Mouse (Mus musculus) cerebellum, postnatal 14 days (tissue): ENCODE measurements at regions not wholly inside any gene's neighbourhood (a gene's known extent, or its start where the extent isn't known, plus 50 kb on each side); places are given as distances from the start of the nearest gene placed in this dataset.

Experiments
- DNase-seq, 2 experiments: peaks; one replicate each; pipeline ENCODE4 v3.0.0; 2021; ENCODE audit warnings: mixed read lengths in 2 of 2

GRCm38 (mm10) chr7:124868133-124868603 is 576.3 kb upstream of the Kdm8 start:
- peak; percentile 21 to 50 for DNase-seq

GRCm38 (mm10) chr7:124868621-124869020 is 575.9 kb upstream of the Kdm8 start:
- no peak for DNase-seq

GRCm38 (mm10) chr7:124880771-124881170 is 563.7 kb upstream of the Kdm8 start:
- no peak for DNase-seq

GRCm38 (mm10) chr7:124907233-124907632 is 537.2 kb upstream of the Kdm8 start:
- DNase-seq = no peak

GRCm38 (mm10) chr7:124907662-124908296 is 536.7 kb upstream of the Kdm8 start:
- no peak for DNase-seq

- DNase-seq = no peak
Observed at GRCm38 (mm10) chr7:124914061-124914460, 530.4 kb upstream of the Kdm8 start.

GRCm38 (mm10) chr7:124914479-124914878 is 530.0 kb upstream of the Kdm8 start:
- DNase-seq = no peak

- no peak for DNase-seq
Observed at GRCm38 (mm10) chr7:124914972-124915371, 529.5 kb upstream of the Kdm8 start.

DNA sequence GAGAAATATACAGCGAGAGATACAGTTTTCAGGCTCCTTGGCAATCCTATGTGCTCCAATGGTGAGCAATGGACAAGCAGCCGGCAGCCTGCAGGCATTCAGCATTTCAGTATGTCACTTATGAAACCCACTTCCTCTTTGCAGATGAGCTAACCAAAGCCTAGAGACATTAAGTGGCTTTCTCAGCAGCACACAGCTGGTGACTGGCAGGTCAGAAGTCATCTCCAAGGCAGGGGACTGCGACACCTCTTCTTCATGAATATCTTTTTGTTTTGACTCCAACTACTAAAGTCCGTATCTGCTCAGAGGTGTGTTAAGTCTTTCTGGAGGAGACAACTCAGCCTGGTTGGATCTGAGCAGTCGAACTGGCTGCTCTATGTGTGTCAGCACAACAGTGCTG is 528.8 kb upstream of the Kdm8 start:
- DNase-seq = no peak

- DNase-seq = peak; percentile 13 to 22
Observed at GRCm38 (mm10) chr7:124917606-124918120, 526.8 kb upstream of the Kdm8 start.

- DNase-seq = no peak
Observed at GRCm38 (mm10) chr7:124922806-124923205, 521.7 kb upstream of the Kdm8 start.

GRCm38 (mm10) chr7:124933573-124933972 is 510.9 kb upstream of the Kdm8 start:
- DNase-seq = no peak

- DNase-seq = no peak
Observed at GRCm38 (mm10) chr7:124939357-124939756, 505.1 kb upstream of the Kdm8 start.

- no peak for DNase-seq
Observed at GRCm38 (mm10) chr7:124941527-124941926, 502.9 kb upstream of the Kdm8 start.

GRCm38 (mm10) chr7:124946424-124946823 is 498.1 kb upstream of the Kdm8 start:
- no peak for DNase-seq

DNA sequence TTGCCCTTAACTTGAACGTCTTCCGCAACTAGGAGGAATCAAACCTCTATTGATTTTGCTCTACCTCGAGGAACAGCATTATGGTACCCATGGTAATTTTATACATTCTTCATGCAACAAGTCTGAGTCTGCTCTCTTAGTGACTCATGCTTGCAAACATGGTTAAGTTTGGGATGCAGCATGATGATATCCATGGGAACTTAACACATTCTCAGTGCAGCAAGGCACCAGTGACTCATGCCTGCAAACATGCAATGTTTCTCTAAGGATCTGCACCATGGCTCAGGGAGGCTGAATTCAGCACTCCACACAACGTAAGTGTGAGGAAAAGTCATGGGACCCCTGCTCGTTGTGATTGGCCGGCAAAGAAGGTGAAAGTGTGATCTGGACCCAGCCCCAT is 487.1 kb upstream of the Kdm8 start:
- DNase-seq = no peak

DNA sequence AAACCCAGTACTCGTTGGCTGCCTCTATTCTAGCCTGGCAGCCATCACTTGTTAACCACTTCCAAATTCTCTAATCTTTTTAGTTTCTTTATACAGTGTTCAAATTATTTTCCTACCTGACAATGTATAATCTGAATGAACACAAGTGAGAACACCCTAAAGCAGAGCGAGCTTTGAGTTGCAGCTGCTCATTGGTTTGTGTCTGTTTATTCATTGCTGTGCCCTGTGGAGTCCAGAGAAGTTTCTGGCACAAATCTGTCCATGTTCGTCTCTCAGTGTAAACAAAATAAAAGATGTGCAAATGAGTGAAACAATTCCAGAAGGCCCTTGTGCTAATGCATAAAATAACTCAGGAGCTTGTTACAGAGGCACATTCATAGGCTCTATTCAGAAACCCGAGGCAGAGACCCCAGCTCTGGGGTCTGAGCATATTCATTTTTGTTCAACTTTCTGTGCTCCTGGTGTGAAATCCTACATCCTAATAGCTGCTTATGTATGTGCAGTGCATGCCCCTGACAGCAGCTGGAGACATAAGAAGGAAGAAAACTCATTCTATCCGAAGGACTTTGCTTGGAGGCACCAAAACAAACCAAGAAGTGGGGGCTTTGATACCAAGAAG is 469.5 kb upstream of the Kdm8 start:
- DNase-seq = no peak

GRCm38 (mm10) chr7:124989456-124989855 is 455.0 kb upstream of the Kdm8 start:
- no peak for DNase-seq

DNA sequence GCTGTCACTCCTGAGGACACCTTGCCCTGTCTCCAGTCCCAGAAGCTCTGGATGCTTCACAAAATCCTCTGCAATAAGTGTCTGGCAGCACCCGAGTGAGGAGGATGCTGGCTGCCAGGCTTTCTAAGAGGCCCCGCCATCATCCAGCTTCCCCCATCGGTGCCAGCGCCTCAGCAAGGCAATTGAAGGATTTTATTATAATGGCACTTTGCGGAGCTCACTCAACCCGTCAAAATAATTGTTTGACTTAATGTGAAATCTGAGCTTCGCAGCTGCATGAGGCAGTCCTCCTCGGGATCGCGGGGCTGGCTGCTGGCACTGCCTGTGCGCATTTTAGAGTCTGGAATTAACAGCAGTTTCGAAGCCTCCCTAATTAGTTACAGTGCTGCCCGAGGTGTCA is 453.8 kb upstream of the Kdm8 start:
- peak; percentile 37 to 41 for DNase-seq

- no peak for DNase-seq
Observed at GRCm38 (mm10) chr7:124996538-124996937, 447.9 kb upstream of the Kdm8 start.

GRCm38 (mm10) chr7:125000669-125001068 is 443.8 kb upstream of the Kdm8 start:
- DNase-seq = no peak

- DNase-seq = peak; percentile 5 to 13
Observed at GRCm38 (mm10) chr7:125005638-125006037, 438.8 kb upstream of the Kdm8 start.

- DNase-seq = no peak
Observed at GRCm38 (mm10) chr7:125019259-125019658, 425.2 kb upstream of the Kdm8 start.

GRCm38 (mm10) chr7:125024944-125025343 is 419.5 kb upstream of the Kdm8 start:
- DNase-seq = no peak
